ENCODE assay signal across 20 mouse cellular contexts in genomic region chr8:107268501-107268900, GRCm38 (mm10). TPM values are rescaled to one million over a fixed set of nuclear protein-coding genes. Genes with fewer than 3 reads are reported as not detected.
A peak's percentile ranks its signal among the peaks of the same experiment; 100 is the strongest.
DNase-seq lines count a peak whose midpoint lies in the region; ATAC-seq lines count a peak whose summit lies in the region.
"Had no signal": no experiment of that assay in that cellular context is flagged by ENCODE, and none has a peak within 500 bp of the region (broad histone marks: within the 10 kb centered on the region; RNA-seq: fewer than 3 reads in every experiment).

No protein-coding gene starts in this region.

- no peaks in the 10 kb centered on the region for H3K27me3 ChIP-seq in embryonic facial prominence, embryonic 14.5 days (replicated peaks; ENCODE audit: control insufficient read depth, insufficient read depth, low read length)
- no peaks in the 10 kb centered on the region for H3K27me3 ChIP-seq in embryonic facial prominence, embryonic 10.5 days (replicated peaks; ENCODE audit: low read depth, poor library complexity, severe bottlenecking)
- no peaks in the 10 kb centered on the region for H3K27me3 ChIP-seq in heart, embryonic 12.5 days (replicated peaks)
- no peaks in the 10 kb centered on the region for H3K27me3 ChIP-seq in kidney, embryonic 16.5 days (ENCODE audit: insufficient read depth, low read length)
- H3K27me3 ChIP-seq: embryonic facial prominence, embryonic 12.5 days; forebrain, embryonic 12.5 days had no signal

- H3K27ac ChIP-seq in embryonic facial prominence, embryonic 14.5 days (replicated peaks; ENCODE audit: low read depth, low read length) = no peak overlapping the region
- no peak overlapping the region for H3K27ac ChIP-seq in embryonic facial prominence, embryonic 10.5 days (replicated peaks)
- no peak overlapping the region for H3K27ac ChIP-seq in heart, embryonic 12.5 days (ENCODE audit: poor library complexity, severe bottlenecking)
- no peak overlapping the region for H3K27ac ChIP-seq in kidney, embryonic 16.5 days (ENCODE audit: low read length)
- H3K27ac ChIP-seq: embryonic facial prominence, embryonic 12.5 days; forebrain, embryonic 12.5 days had no signal

- peak; percentile 62; the same call in 1 of the 2 replicates for ATAC-seq in embryonic facial prominence, embryonic 14.5 days (ENCODE audit: low read depth)
- ATAC-seq in heart, embryonic 12.5 days (ENCODE audit: insufficient number of reproducible peaks, low FRiP score) = peak; percentile 48; the same call in 1 of the 2 replicates
- peak; percentile 27; the same call in 1 of the 2 replicates for ATAC-seq in kidney, embryonic 16.5 days (ENCODE audit: low FRiP score, low TSS enrichment)
- ATAC-seq: forebrain, embryonic 16.5 days; hindbrain, embryonic 16.5 days; inflammation-experienced regulatory T-cells, adult 6 months; intestine, postnatal 0 days had no signal

- intact Hi-C loops in heart, postnatal 14 days (cut with DNase I) = no loop called here

- H3K4me3 ChIP-seq in embryonic facial prominence, embryonic 14.5 days (ENCODE audit: low read depth, low read length) = no peak overlapping the region
- H3K4me3 ChIP-seq in embryonic facial prominence, embryonic 10.5 days = no peak overlapping the region
- H3K4me3 ChIP-seq in heart, embryonic 12.5 days = no peak overlapping the region
- H3K4me3 ChIP-seq in kidney, embryonic 16.5 days (ENCODE audit: low read length) = no peak overlapping the region
- H3K4me3 ChIP-seq: embryonic facial prominence, embryonic 12.5 days; forebrain, embryonic 12.5 days had no signal

- H3K4me2 ChIP-seq in embryonic facial prominence, embryonic 14.5 days (ENCODE audit: low read depth, low read length) = no peak overlapping the region
- no peak overlapping the region for H3K4me2 ChIP-seq in heart, embryonic 12.5 days
- H3K4me2 ChIP-seq in kidney, embryonic 16.5 days (replicated peaks; ENCODE audit: low read depth, low read length) = no peak overlapping the region
- H3K4me2 ChIP-seq: embryonic facial prominence, embryonic 12.5 days; forebrain, embryonic 12.5 days had no signal

- no peaks in the 10 kb centered on the region for H3K9me3 ChIP-seq in embryonic facial prominence, embryonic 14.5 days (ENCODE audit: control insufficient read depth, low read length)
- H3K9me3 ChIP-seq in embryonic facial prominence, embryonic 10.5 days = no peaks in the 10 kb centered on the region
- H3K9me3 ChIP-seq in heart, embryonic 12.5 days (replicated peaks) = no peaks in the 10 kb centered on the region
- H3K9me3 ChIP-seq in kidney, embryonic 16.5 days (ENCODE audit: low read length) = no peaks in the 10 kb centered on the region; the same call in 1 of the 2 replicates
- H3K9me3 ChIP-seq: embryonic facial prominence, embryonic 12.5 days; forebrain, embryonic 12.5 days had no signal

- peak; percentile 38 for DNase-seq in embryonic facial prominence, embryonic 14.5 days (ENCODE audit: low spot score)
- DNase-seq in embryonic facial prominence, embryonic 10.5 days (ENCODE audit: low spot score) = no peak
- no peak for DNase-seq in heart, postnatal 14 days
- DNase-seq in kidney, postnatal 4 days = no peak
- DNase-seq in NIH3T3 (ENCODE audit: low read depth) = peak; percentile 53
- no peak for DNase-seq in retina, embryonic 14.5 days (ENCODE audit: low spot score)
- DNase-seq: adrenal gland, postnatal 10 days; cerebellum, adult 11 months; cerebellum, adult 8-10 months; cerebellum, postnatal 14 days; embryo, embryonic 11 days; heart, postnatal 36 days had no signal

- WGBS in embryonic facial prominence, embryonic 14.5 days = 52% methylated on average over 9 of the region's 9 CpGs
- WGBS in embryonic facial prominence, embryonic 10.5 days = 77% methylated on average over 9 of the region's 9 CpGs
- 47% methylated on average over 9 of the region's 9 CpGs for WGBS in heart, embryonic 12.5 days
- 35% methylated on average over 9 of the region's 9 CpGs for WGBS in kidney, embryonic 16.5 days

- H3K9ac ChIP-seq in embryonic facial prominence, embryonic 14.5 days (ENCODE audit: low read depth, low read length) = no peak overlapping the region
- no peak overlapping the region for H3K9ac ChIP-seq in heart, embryonic 12.5 days
- H3K9ac ChIP-seq in kidney, embryonic 16.5 days (replicated peaks; ENCODE audit: low read length) = no peak overlapping the region
- H3K9ac ChIP-seq: embryonic facial prominence, embryonic 12.5 days; forebrain, embryonic 12.5 days had no signal

- H3K36me3 ChIP-seq in embryonic facial prominence, embryonic 14.5 days (ENCODE audit: control insufficient read depth, insufficient read depth, low read length) = no peaks in the 10 kb centered on the region
- no peaks in the 10 kb centered on the region for H3K36me3 ChIP-seq in embryonic facial prominence, embryonic 10.5 days (replicated peaks)
- no peaks in the 10 kb centered on the region for H3K36me3 ChIP-seq in heart, embryonic 12.5 days
- no peaks in the 10 kb centered on the region for H3K36me3 ChIP-seq in kidney, embryonic 16.5 days (ENCODE audit: insufficient read depth, low read length)
- H3K36me3 ChIP-seq: embryonic facial prominence, embryonic 12.5 days; forebrain, embryonic 12.5 days had no signal

- H3K4me1 ChIP-seq in embryonic facial prominence, embryonic 14.5 days (ENCODE audit: control insufficient read depth, insufficient read depth, low read length) = no peaks in the 10 kb centered on the region
- H3K4me1 ChIP-seq in embryonic facial prominence, embryonic 10.5 days = peaks cover 15% of the 10 kb centered on the region
- peaks cover 18% of the 10 kb centered on the region for H3K4me1 ChIP-seq in heart, embryonic 12.5 days (replicated peaks)
- H3K4me1 ChIP-seq in kidney, embryonic 16.5 days (ENCODE audit: insufficient read depth, low read length) = peaks cover 16% of the 10 kb centered on the region

RNA-seq across cellular contexts. Expression of gene Nfat5, which starts 24.8 kb away (rescaled TPM):
- 13.7 and 13.8 TPM in 2 replicates for polyA plus RNA-seq in embryonic facial prominence, embryonic 14.5 days (2014; fragmentation: Nextera tagmentation; extraction: Ambion mirVana)
- polyA plus RNA-seq in embryonic facial prominence, embryonic 10.5 days (2016; fragmentation: Nextera tagmentation; extraction: Ambion mirVana) = 10.9 and 11.2 TPM in 2 replicates
- polyA plus RNA-seq in heart, embryonic 12.5 days (2016; fragmentation: Nextera tagmentation; extraction: Ambion mirVana) = 13.1 and 15.1 TPM in 2 replicates
- total RNA-seq in heart, postnatal 14 days (2021) = 10 to 100 TPM; 36.5 to 36.6 TPM
- 21.0 and 28.9 TPM in 2 replicates for polyA plus RNA-seq in kidney, embryonic 16.5 days (2015; fragmentation: Nextera tagmentation; extraction: Ambion mirVana)

Comparison
In these comparisons a context has a peak if more than half of its experiments do, and no peak if none do; other contexts are left out.
1. DNase-seq: peak in embryonic facial prominence, embryonic 14.5 days (single experiment) and NIH3T3 (single experiment); none in embryonic facial prominence, embryonic 10.5 days (single experiment), heart, postnatal 14 days (0 of 2), kidney, postnatal 4 days (0 of 2) and retina, embryonic 14.5 days (single experiment).
2. Peak in every context shown above with its lines, with median percentiles within 50 percentile points of each other: ATAC-seq.